Mouse (Mus musculus) limb, embryonic 15.5 days (tissue): ENCODE results near the gene Rbms3. TPM values are rescaled to one million over a fixed set of nuclear protein-coding genes. Genes with fewer than 3 reads are reported as not detected.
A peak's percentile ranks its signal among the peaks of the same experiment; 100 is the strongest.

Source experiments
- ATAC-seq: fragments of 200-750 bp; cut with Nextera tagmentation; 2 replicates; pipeline ENCODE4 v1.8.0; 2017; ENCODE audit warnings: low read depth, moderate TSS enrichment; ENCODE audit not compliant: insufficient number of reproducible peaks, low FRiP score, low TSS enrichment
- H3K27ac ChIP-seq: fragments of 300-500 bp; sonication (generic); 2 replicates; pipeline ENCODE4 v1.5.1; 2015; ENCODE audit warnings: moderate library complexity, mild to moderate bottlenecking, inconsistent platforms
- H3K27me3 ChIP-seq: fragments of 300-500 bp; sonication (generic); 2 replicates; pipeline ENCODE4 v1.6.1; 2015; ENCODE audit warnings: inconsistent platforms
- H3K36me3 ChIP-seq: fragments of 300-500 bp; sonication (generic); 2 replicates; pipeline ENCODE4 v1.6.1; 2015; ENCODE audit warnings: inconsistent platforms
- H3K4me1 ChIP-seq: fragments of 300-500 bp; sonication (generic); 2 replicates; pipeline ENCODE4 v1.6.1; 2015; ENCODE audit warnings: inconsistent platforms
- H3K4me2 ChIP-seq: fragments of 300-500 bp; sonication (generic); 2 replicates; pipeline ENCODE4 v1.6.1; 2015; ENCODE audit warnings: mild to moderate bottlenecking, inconsistent platforms
- H3K4me3 ChIP-seq: fragments of 300-500 bp; sonication (generic); 2 replicates; pipeline ENCODE4 v1.5.1; 2015; ENCODE audit warnings: mild to moderate bottlenecking, inconsistent platforms
- H3K9ac ChIP-seq: fragments of 300-500 bp; sonication (generic); 2 replicates; pipeline ENCODE4 v1.6.1; 2015; ENCODE audit warnings: inconsistent platforms
- H3K9me3 ChIP-seq: fragments of 300-500 bp; sonication (generic); 2 replicates; pipeline ENCODE4 v1.6.1; 2016; ENCODE audit warnings: inconsistent platforms
- WGBS: fragments of 180-500 bp; shearing (Covaris S2); methylation state at CpG from one replicate; pipeline ENCODE4 v1.1.7; 2015; 5-methylcytosine and 5-hydroxymethylcytosine counted together
- polyA plus RNA-seq: library from polyadenylated mRNA; unstranded; fragments of >200 nt; fragmentation: Nextera tagmentation; extraction: Ambion mirVana; gene quantifications from 2 replicates; pipeline ENCODE4 v1.2.1, GENCODE M21; 2015

Rbms3 gene
- polyA plus RNA-seq, 1 experiment from 2014 or later = 99.4 TPM

DNA sequence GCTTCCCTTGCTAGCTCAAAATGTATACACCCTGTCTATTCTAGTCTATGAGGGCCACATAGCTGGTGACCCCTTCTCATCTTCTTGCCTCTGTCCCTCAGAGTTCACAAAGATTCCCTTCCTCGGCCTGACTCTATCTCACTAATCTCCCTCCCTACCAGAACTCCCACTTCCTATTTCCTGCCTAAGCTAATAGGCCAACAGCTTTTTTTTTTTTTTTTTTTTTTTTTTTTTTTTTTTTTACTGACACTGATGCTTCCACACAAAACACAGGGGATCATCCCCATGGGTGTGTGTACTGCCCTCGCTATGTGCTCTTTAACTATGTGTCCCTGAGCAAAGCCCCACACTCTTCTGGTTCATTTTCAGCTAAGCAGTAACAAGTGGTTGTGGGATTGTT is 1060.0 kb downstream of the Rbms3 start:
- no peak overlapping the region for H3K4me3 ChIP-seq
- H3K4me1 ChIP-seq = no peaks in the 10 kb centered on the region
- 70% methylated on average over 2 of the region's 2 CpGs for WGBS
- H3K4me2 ChIP-seq = no peak overlapping the region
- no peak overlapping the region for H3K27ac ChIP-seq
- H3K27me3 ChIP-seq = no peaks in the 10 kb centered on the region
- H3K9me3 ChIP-seq = no peaks in the 10 kb centered on the region
- H3K9ac ChIP-seq = no peak overlapping the region
- no peaks in the 10 kb centered on the region for H3K36me3 ChIP-seq
- no peak for ATAC-seq

DNA sequence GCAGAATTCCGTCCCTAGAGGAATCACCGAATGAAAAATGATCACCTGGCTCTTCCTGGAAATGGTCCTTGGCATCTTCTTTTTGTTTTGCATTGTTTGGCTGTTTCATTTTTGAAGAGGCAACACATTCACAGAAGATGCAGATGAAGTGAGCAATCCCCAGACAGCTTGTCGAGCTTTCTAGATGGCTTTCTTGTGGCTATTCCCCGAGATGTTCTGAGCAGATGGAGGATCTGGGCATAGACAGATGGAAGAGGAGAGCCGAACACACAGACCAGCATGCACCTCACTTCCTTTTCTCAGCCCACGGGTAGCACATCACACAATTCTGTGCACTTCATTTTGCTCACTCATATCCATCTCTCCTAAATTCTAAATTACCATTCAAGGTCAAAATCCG is 1063.0 kb downstream of the Rbms3 start:
- WGBS = 89% methylated on average over 7 of the region's 7 CpGs
- no peak overlapping the region for H3K4me3 ChIP-seq
- no peak for ATAC-seq

DNA sequence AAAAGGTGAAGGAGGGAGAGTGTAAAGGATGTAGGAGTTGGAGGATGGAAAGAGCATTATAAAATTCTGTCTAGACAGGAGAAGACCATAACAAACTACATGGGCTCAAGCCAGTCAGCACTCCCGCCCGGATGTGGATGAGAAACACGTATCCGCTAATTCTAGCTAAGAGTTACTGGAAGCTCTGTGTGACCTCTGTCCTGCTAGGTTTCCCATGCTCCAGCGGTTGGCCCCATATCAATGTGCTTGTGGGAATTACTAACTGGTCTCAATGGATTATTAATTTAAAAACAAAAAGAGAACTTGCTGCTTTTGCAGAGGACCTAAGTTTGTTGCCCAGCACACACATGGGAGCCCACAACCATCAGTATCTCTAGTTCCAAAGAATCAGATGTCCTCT is 1071.9 kb downstream of the Rbms3 start:
- Histone ChIP-seq H3K9ac (no peak overlapping the region), H3K4me3 (no peak overlapping the region), H3K4me2 (no peak overlapping the region), H3K9me3 (no peaks in the 10 kb centered on the region), H3K36me3 (no peaks in the 10 kb centered on the region), H3K27ac (no peak overlapping the region), H3K4me1 (peaks cover 9% of the 10 kb centered on the region), H3K27me3 (no peaks in the 10 kb centered on the region)
- 92% methylated on average over 5 of the region's 5 CpGs for WGBS
- ATAC-seq = no peak

More for the DNA sequence above, 1063.0 kb downstream of the Rbms3 start:
- Histone ChIP-seq H3K4me1 (no peaks in the 10 kb centered on the region), H3K27me3 (no peaks in the 10 kb centered on the region), H3K27ac (no peak overlapping the region), H3K9ac (no peak overlapping the region), H3K36me3 (no peaks in the 10 kb centered on the region), H3K4me2 (no peak overlapping the region), H3K9me3 (no peaks in the 10 kb centered on the region)

DNA sequence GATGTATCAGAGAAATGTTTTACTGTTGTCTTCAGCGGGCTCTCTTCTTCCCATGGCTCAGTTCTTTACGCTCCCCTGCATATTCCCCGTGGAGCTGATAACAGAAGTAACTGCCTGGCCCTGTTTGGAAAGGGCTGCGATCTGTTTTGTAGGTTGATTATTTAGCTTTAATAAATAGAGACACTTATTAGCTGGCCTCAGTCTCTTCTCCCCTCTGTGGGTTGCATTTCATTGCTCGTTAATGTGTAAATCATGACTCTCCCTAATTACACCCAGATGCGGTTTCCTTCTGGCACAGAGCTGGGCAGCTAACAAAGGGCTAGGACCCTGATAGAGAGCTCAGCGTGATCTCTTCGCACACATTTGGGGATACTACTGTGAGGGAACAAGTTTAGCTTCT is 1073.1 kb downstream of the Rbms3 start:
- no peaks in the 10 kb centered on the region for H3K36me3 ChIP-seq
- 29% methylated on average over 8 of the region's 8 CpGs for WGBS
- H3K4me3 ChIP-seq = no peak overlapping the region
- H3K9me3 ChIP-seq = no peaks in the 10 kb centered on the region
- H3K4me1 ChIP-seq = peaks cover 9% of the 10 kb centered on the region
- H3K4me2 ChIP-seq = no peak overlapping the region
- H3K27me3 ChIP-seq = no peaks in the 10 kb centered on the region
- H3K9ac ChIP-seq = no peak overlapping the region
- ATAC-seq = no peak
- no peak overlapping the region for H3K27ac ChIP-seq

GRCm38 (mm10) chr9:116553181-116553580 is 1076.5 kb downstream of the Rbms3 start:
- H3K36me3 ChIP-seq = no peaks in the 10 kb centered on the region
- no peak overlapping the region for H3K9ac ChIP-seq
- H3K27me3 ChIP-seq = no peaks in the 10 kb centered on the region
- H3K4me3 ChIP-seq = no peak overlapping the region
- no peak overlapping the region for H3K4me2 ChIP-seq
- no peak for ATAC-seq
- WGBS = 75% methylated on average over 3 of the region's 3 CpGs
- no peak overlapping the region for H3K27ac ChIP-seq
- no peaks in the 10 kb centered on the region for H3K9me3 ChIP-seq
- H3K4me1 ChIP-seq = peaks cover 9% of the 10 kb centered on the region

- WGBS = 77% methylated on average over 4 of the region's 4 CpGs
- Histone ChIP-seq H3K27ac (no peak overlapping the region), H3K36me3 (no peaks in the 10 kb centered on the region), H3K27me3 (no peaks in the 10 kb centered on the region), H3K4me1 (no peaks in the 10 kb centered on the region), H3K9ac (no peak overlapping the region), H3K4me3 (no peak overlapping the region), H3K9me3 (no peaks in the 10 kb centered on the region), H3K4me2 (no peak overlapping the region)
- no peak for ATAC-seq
Observed at GRCm38 (mm10) chr9:116546156-116546555, 1083.6 kb downstream of the Rbms3 start.

- Histone ChIP-seq H3K27me3 (no peaks in the 10 kb centered on the region), H3K4me3 (no peak overlapping the region), H3K9me3 (no peaks in the 10 kb centered on the region), H3K4me2 (no peak overlapping the region), H3K4me1 (no peaks in the 10 kb centered on the region), H3K36me3 (no peaks in the 10 kb centered on the region), H3K27ac (no peak overlapping the region), H3K9ac (no peak overlapping the region)
- no peak for ATAC-seq
- WGBS = 77% methylated on average over 4 of the region's 4 CpGs
Observed at GRCm38 (mm10) chr9:116542793-116543192, 1086.9 kb downstream of the Rbms3 start.

GRCm38 (mm10) chr9:116541976-116542375 is 1087.7 kb downstream of the Rbms3 start:
- Histone ChIP-seq H3K27me3 (no peaks in the 10 kb centered on the region), H3K4me2 (no peak overlapping the region), H3K4me1 (no peaks in the 10 kb centered on the region), H3K4me3 (no peak overlapping the region), H3K9me3 (no peaks in the 10 kb centered on the region), H3K36me3 (no peaks in the 10 kb centered on the region), H3K9ac (no peak overlapping the region), H3K27ac (0 out of 2 replicates have a peak overlapping the region, but pooled peaks have one; percentile 30)
- no peak for ATAC-seq
- WGBS = 70% methylated on average over 7 of the region's 7 CpGs

DNA sequence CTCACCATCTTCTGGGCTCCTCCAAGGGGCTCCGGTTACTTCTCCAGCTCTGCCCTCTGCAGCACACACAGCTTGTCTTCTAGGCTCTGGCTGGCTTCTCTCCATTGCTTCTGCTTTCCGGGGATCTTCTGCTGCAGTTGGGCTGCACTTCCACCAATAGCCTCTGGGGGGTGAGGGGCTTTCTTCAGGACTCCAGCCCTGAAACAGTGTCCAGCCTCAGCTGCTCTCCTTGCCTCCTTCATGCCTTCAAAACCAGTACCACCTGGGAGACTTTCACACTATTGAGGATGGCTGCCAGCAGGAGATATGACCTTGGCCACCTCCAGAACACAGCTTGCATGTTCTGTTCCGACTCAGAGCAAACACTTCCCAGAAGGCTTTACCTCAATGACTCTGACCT is 1094.0 kb downstream of the Rbms3 start:
- Histone ChIP-seq H3K9me3 (no peaks in the 10 kb centered on the region), H3K36me3 (no peaks in the 10 kb centered on the region), H3K9ac (no peak overlapping the region), H3K4me1 (no peaks in the 10 kb centered on the region), H3K27me3 (no peaks in the 10 kb centered on the region), H3K4me2 (no peak overlapping the region), H3K4me3 (no peak overlapping the region), H3K27ac (no peak overlapping the region)
- ATAC-seq = no peak
- WGBS = 68% methylated on average over 3 of the region's 3 CpGs

- Histone ChIP-seq H3K27me3 (no peaks in the 10 kb centered on the region), H3K4me3 (no peak overlapping the region), H3K9me3 (no peaks in the 10 kb centered on the region), H3K4me2 (no peak overlapping the region), H3K4me1 (no peaks in the 10 kb centered on the region), H3K27ac (no peak overlapping the region), H3K36me3 (no peaks in the 10 kb centered on the region), H3K9ac (no peak overlapping the region)
- WGBS = 77% methylated on average over 5 of the region's 5 CpGs
- ATAC-seq = no peak
Observed at GRCm38 (mm10) chr9:116533381-116533780, 1096.3 kb downstream of the Rbms3 start.

DNA sequence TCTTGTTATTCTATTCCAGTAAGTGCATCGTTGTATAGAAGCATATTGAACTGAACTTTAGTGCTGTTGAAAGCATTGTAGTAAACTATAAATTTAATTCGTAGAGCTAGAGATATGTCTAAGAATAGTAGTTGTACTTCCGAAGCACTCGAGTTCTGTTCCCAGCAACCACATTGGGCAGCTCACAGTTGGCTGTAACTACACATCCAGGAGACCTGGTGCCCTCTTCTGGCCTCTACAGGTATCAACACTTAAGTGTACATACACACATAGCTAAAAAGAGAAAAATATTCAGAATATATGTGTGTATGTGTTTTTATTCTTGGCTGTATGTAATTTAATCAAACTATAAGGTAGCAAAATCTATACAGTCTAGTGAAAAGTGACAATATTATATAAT is 1098.6 kb downstream of the Rbms3 start:
- 91% methylated on average over 4 of the region's 4 CpGs for WGBS
- Histone ChIP-seq H3K4me3 (no peak overlapping the region), H3K4me2 (no peak overlapping the region), H3K27ac (no peak overlapping the region), H3K9ac (no peak overlapping the region), H3K27me3 (no peaks in the 10 kb centered on the region), H3K36me3 (no peaks in the 10 kb centered on the region), H3K9me3 (no peaks in the 10 kb centered on the region), H3K4me1 (no peaks in the 10 kb centered on the region)
- ATAC-seq = no peak

DNA sequence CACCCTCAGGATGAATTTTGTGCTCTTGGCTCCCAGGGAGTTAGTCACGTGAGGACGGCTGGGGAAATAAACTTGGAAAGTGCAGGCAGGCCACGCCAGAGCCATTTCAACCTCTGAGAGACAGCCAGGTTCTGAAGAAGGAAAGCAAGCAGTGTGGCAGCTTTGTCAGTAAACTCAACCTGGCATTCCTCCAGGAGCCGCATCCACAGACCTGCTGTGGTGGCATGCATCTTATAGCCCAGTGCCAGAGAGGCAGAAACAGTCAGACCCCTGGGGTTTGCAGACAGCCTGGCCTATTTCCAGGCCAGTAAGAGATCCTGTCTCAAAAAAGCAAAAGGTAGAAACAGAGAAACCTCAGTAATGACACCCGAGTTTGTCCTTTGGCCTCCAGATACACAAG is 1105.3 kb downstream of the Rbms3 start:
- H3K4me1 ChIP-seq = 0 out of 2 replicates have a peak, but pooled peaks cover 5% of the 10 kb centered on the region
- no peak overlapping the region; the same call in 1 of the 2 replicates for H3K27ac ChIP-seq
- H3K4me2 ChIP-seq = no peak overlapping the region
- H3K4me3 ChIP-seq = no peak overlapping the region
- H3K9me3 ChIP-seq = no peaks in the 10 kb centered on the region
- no peak for ATAC-seq
- H3K27me3 ChIP-seq = no peaks in the 10 kb centered on the region
- 41% methylated on average over 5 of the region's 5 CpGs for WGBS
- H3K36me3 ChIP-seq = no peaks in the 10 kb centered on the region
- no peak overlapping the region for H3K9ac ChIP-seq
